Mouse (Mus musculus) ES-Bruce4 (cell line): ENCODE data around the gene Slc22a2. TPM values are rescaled to one million over a fixed set of nuclear protein-coding genes. Genes with fewer than 3 reads are reported as not detected.

Experiments used
- H3K27ac ChIP-seq: 2 replicates; pipeline ENCODE4 v1.5.1; 2012; ENCODE audit warnings: low read length, inconsistent platforms; ENCODE audit not compliant: insufficient read depth
- H3K27me3 ChIP-seq: 2 replicates; pipeline ENCODE4 v1.6.1; 2012; ENCODE audit warnings: mild to moderate bottlenecking, low read length, inconsistent platforms; ENCODE audit not compliant: control insufficient read depth, poor library complexity, insufficient read depth, severe bottlenecking
- H3K36me3 ChIP-seq: 2 replicates; pipeline ENCODE4 v1.6.1; 2012; ENCODE audit warnings: inconsistent platforms, mild to moderate bottlenecking, low read length, moderate library complexity; ENCODE audit not compliant: control insufficient read depth, poor library complexity, insufficient read depth, severe bottlenecking
- H3K4me1 ChIP-seq: one replicate; pipeline ENCODE4 v1.8.1; 2011; ENCODE audit warnings: low read length; ENCODE audit not compliant: control insufficient read depth, insufficient read depth
- H3K4me3 ChIP-seq: 2 replicates; pipeline ENCODE4 v1.5.1; 2011; ENCODE audit warnings: low read depth, mild to moderate bottlenecking, low read length
- H3K9ac ChIP-seq: 2 replicates; pipeline ENCODE4 v1.6.1; 2012; ENCODE audit warnings: low read depth, mild to moderate bottlenecking, inconsistent platforms; ENCODE audit not compliant: poor library complexity, severe bottlenecking
- H3K9me3 ChIP-seq: replicated peaks from 2 replicates; pipeline ENCODE4 v1.6.1; 2012; ENCODE audit warnings: mild to moderate bottlenecking, low read length, inconsistent platforms; ENCODE audit not compliant: control insufficient read depth, poor library complexity, insufficient read depth, severe bottlenecking
- CTCF ChIP-seq: IDR thresholded peaks from one replicate; pipeline ENCODE4 v1.8.1; 2011; ENCODE audit warnings: low read depth, low read length
- EP300 ChIP-seq: IDR thresholded peaks from 2 replicates; pipeline ENCODE4 v1.6.1; 2011; ENCODE audit warnings: low read depth, low read length; ENCODE audit not compliant: insufficient read depth
- POLR2A ChIP-seq: IDR thresholded peaks from one replicate; pipeline ENCODE4 v1.8.1; 2011; ENCODE audit warnings: low read length; ENCODE audit not compliant: insufficient read depth
- polyA plus RNA-seq: library from polyadenylated mRNA; stranded (reverse); fragments of >200 nt; gene quantifications from 2 replicates; pipeline ENCODE4 v1.2.4, GENCODE M21; 2011; ENCODE audit warnings: low read depth; ENCODE audit not compliant: missing spikeins, insufficient read depth, insufficient read length

Gene Slc22a2
- polyA plus RNA-seq, 1 experiment = not detected

DNA sequence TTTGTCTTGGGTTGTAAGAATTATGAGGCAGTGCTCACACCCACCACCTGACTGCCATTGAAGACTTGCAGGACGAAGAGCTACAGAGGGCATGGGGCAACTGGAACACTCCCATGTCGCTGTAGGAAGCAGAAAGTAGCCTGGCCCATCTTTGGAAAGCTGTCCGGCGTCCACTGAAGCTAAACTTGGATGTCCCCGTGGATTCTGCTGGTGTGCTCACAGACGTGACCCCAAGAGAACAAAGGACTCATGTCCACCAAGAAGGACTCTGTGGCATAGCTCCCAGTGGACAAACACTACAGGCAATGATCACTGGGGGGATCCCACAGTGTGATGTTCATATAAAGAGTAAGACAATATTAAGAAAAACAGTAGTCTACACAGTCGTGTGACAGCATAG lies 74.9 kb downstream of the Slc22a2 start:
- Histone ChIP-seq H3K27me3 (no peaks in the 10 kb centered on the region), H3K4me3 (no peak overlapping the region), H3K36me3 (no peaks in the 10 kb centered on the region), H3K27ac (no peak overlapping the region), H3K9me3 (no peaks in the 10 kb centered on the region), H3K4me1 (no peaks in the 10 kb centered on the region), H3K9ac (no peak overlapping the region)
- TF ChIP-seq CTCF (no peak), POLR2A (no peak), EP300 (no peak)

- Histone ChIP-seq H3K9me3 (no peaks in the 10 kb centered on the region), H3K27ac (no peak overlapping the region), H3K4me3 (no peak overlapping the region), H3K27me3 (no peaks in the 10 kb centered on the region), H3K9ac (no peak overlapping the region), H3K36me3 (no peaks in the 10 kb centered on the region), H3K4me1 (no peaks in the 10 kb centered on the region)
- TF ChIP-seq CTCF (no peak), POLR2A (no peak), EP300 (no peak)
Observed at GRCm38 (mm10) chr17:12659233-12659632, 75.3 kb downstream of the Slc22a2 start.

DNA sequence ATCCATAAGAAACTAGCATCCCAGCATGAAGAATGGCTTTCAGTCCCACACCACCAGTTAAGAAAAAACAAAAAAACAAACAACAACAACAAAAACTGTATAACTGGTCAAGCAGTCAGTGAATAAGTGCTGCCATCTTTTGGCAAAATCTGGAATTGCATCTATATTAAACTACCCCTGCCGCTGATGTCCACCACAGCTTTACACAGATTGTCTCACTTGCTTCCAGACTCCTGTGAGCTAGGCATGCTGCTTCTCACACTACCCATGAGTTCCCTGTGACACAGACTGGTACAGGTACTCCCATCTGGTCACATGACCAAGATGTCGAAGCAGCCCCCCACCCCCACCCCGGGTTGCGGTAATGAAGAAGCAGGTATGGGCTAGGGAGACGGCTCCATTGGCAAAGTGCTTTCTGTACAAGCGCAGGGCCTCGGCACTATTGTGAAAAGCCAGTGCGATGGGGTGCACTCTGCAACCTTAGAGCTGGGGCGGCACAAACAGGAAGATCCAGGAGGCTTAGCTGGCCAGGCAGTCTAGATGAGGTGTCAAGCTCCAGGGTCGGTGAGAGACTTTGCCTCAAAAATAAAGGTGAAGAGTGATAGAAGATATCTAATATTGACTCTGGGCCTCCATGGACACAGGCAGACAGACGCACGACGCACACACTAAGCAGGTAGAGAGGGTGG lies 76.8 kb downstream of the Slc22a2 start:
- H3K9ac ChIP-seq = no peak overlapping the region
- H3K4me1 ChIP-seq = no peaks in the 10 kb centered on the region
- TF ChIP-seq POLR2A (no peak), CTCF (peak; percentile 14), EP300 (no peak)
- H3K9me3 ChIP-seq = no peaks in the 10 kb centered on the region
- no peaks in the 10 kb centered on the region for H3K36me3 ChIP-seq
- no peaks in the 10 kb centered on the region for H3K27me3 ChIP-seq
- no peak overlapping the region for H3K4me3 ChIP-seq
- no peak overlapping the region for H3K27ac ChIP-seq

DNA sequence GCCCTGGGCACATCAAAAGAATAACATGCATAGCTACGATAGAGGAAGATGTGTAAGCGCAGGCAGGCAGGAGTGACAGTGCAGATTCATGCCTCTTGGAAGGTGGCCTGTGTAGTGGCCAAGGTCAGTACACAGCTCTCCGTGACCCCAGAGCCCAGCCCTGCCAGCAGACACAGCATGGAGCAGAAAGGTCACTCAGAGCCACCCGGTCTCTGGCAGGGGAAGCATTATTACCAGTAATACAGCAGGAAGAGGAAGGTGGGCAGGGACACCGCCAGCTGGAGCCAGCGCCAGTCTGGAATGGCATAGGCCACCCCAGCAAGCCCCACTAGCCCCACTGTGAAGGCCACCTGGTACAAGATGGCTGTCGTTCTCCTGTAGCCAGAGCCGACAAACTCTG lies 80.2 kb downstream of the Slc22a2 start:
- H3K4me1 ChIP-seq = no peaks in the 10 kb centered on the region

GRCm38 (mm10) chr17:12668478-12669362 lies 84.8 kb downstream of the Slc22a2 start:
- no peak overlapping the region for H3K4me3 ChIP-seq
- TF ChIP-seq EP300 (no peak), POLR2A (no peak), CTCF (no peak)
- H3K4me1 ChIP-seq = no peaks in the 10 kb centered on the region
- no peak overlapping the region for H3K9ac ChIP-seq
- H3K27me3 ChIP-seq = no peaks in the 10 kb centered on the region
- H3K9me3 ChIP-seq = no peaks in the 10 kb centered on the region
- H3K27ac ChIP-seq = no peak overlapping the region
- H3K36me3 ChIP-seq = no peaks in the 10 kb centered on the region

More for the DNA sequence above, 80.2 kb downstream of the Slc22a2 start:
- Histone ChIP-seq H3K9me3 (no peaks in the 10 kb centered on the region), H3K27ac (no peak overlapping the region), H3K4me3 (no peak overlapping the region), H3K36me3 (no peaks in the 10 kb centered on the region), H3K9ac (no peak overlapping the region), H3K27me3 (no peaks in the 10 kb centered on the region)
- no peak for TF ChIP-seq POLR2A
- TF ChIP-seq CTCF = no peak
- no peak for TF ChIP-seq EP300

- no peak overlapping the region for H3K9ac ChIP-seq
- H3K9me3 ChIP-seq = no peaks in the 10 kb centered on the region
- H3K4me3 ChIP-seq = no peak overlapping the region
- H3K27me3 ChIP-seq = no peaks in the 10 kb centered on the region
- no peak overlapping the region for H3K27ac ChIP-seq
- TF ChIP-seq EP300 (no peak), POLR2A (no peak), CTCF (no peak)
- no peaks in the 10 kb centered on the region for H3K36me3 ChIP-seq
- H3K4me1 ChIP-seq = no peaks in the 10 kb centered on the region
Observed at GRCm38 (mm10) chr17:12669363-12669679, 85.4 kb downstream of the Slc22a2 start.
